Mouse (Mus musculus) spleen, adult 2 months (tissue): ENCODE results near the gene Tns3. TPM values are rescaled to one million over a fixed set of nuclear protein-coding genes. Genes with fewer than 3 reads are reported as not detected.

Source experiments
- DNase-seq, 2 experiments: peaks; one replicate each; pipeline versions ENCODE4 v3.0.0 to v3.0.0-alpha.2; 2012 to 2021; ENCODE audit warnings: low spot score in 2 of 2, low read depth in 1 of 2
- H3K27ac ChIP-seq: fragments of 200-500 bp; 2 replicates; pipeline ENCODE4 v1.5.1; 2012; ENCODE audit warnings: low read length, inconsistent platforms; ENCODE audit not compliant: insufficient read depth
- H3K27me3 ChIP-seq: fragments of 200-500 bp; 2 replicates; pipeline ENCODE4 v1.6.1; 2012; ENCODE audit warnings: mild to moderate bottlenecking, moderate library complexity, low read length, inconsistent platforms; ENCODE audit not compliant: control insufficient read depth, insufficient read depth
- H3K36me3 ChIP-seq: fragments of 200-500 bp; 2 replicates; pipeline ENCODE4 v1.6.1; 2012; ENCODE audit warnings: mild to moderate bottlenecking, low read length, inconsistent platforms; ENCODE audit not compliant: control insufficient read depth, insufficient read depth
- H3K4me1 ChIP-seq: fragments of 200-500 bp; 2 replicates; pipeline ENCODE4 v1.6.1; 2011; ENCODE audit warnings: inconsistent platforms; ENCODE audit not compliant: control insufficient read depth, insufficient read depth, insufficient read length
- H3K4me3 ChIP-seq: fragments of 200-500 bp; 2 replicates; pipeline ENCODE4 v1.5.1; 2011; ENCODE audit warnings: mild to moderate bottlenecking, inconsistent platforms; ENCODE audit not compliant: insufficient read depth, insufficient read length; ENCODE audit errors: extremely low read depth
- CTCF ChIP-seq: fragments of 200-500 bp; IDR thresholded peaks from 2 replicates; pipeline ENCODE4 v1.5.1; 2011; ENCODE audit warnings: mild to moderate bottlenecking, inconsistent platforms; ENCODE audit not compliant: insufficient read depth, insufficient read length, insufficient replicate concordance; ENCODE audit errors: extremely low read depth
- POLR2A ChIP-seq: fragments of 200-500 bp; IDR thresholded peaks from 2 replicates; pipeline ENCODE4 v1.6.1; 2011; ENCODE audit warnings: low read depth, low read length, inconsistent platforms
- WGBS: fragments of 180-500 bp; shearing (Covaris S2); methylation state at CpG from one replicate; pipeline ENCODE4 v1.1.7; 2018; 5-methylcytosine and 5-hydroxymethylcytosine counted together
- polyA plus RNA-seq: library from polyadenylated mRNA; depleted of rRNA; stranded (reverse); fragments of >200 nt; gene quantifications from 2 replicates; pipeline ENCODE4 v1.2.3, GENCODE M21; 2012

Tns3 gene
- polyA plus RNA-seq, 1 experiment = 39.7 TPM

- Histone ChIP-seq H3K27me3 (no peaks in the 10 kb centered on the region), H3K4me3 (no peak overlapping the region), H3K36me3 (peaks cover 9% of the 10 kb centered on the region), H3K4me1 (no peaks in the 10 kb centered on the region), H3K27ac (no peak overlapping the region)
- WGBS = 51% methylated on average over 6 of the region's 6 CpGs
- TF ChIP-seq POLR2A (no peak), CTCF (no peak)
- no peak for DNase-seq
Observed at GRCm38 (mm10) chr11:8488248-8488647, 176.1 kb downstream of the Tns3 start.

- Histone ChIP-seq H3K27me3 (no peaks in the 10 kb centered on the region), H3K4me3 (no peak overlapping the region), H3K27ac (no peak overlapping the region), H3K36me3 (no peaks in the 10 kb centered on the region), H3K4me1 (no peaks in the 10 kb centered on the region)
- DNase-seq = no peak
- no peak for TF ChIP-seq CTCF
- no peak for TF ChIP-seq POLR2A
- 89% methylated on average over 4 of the region's 4 CpGs for WGBS
Observed at GRCm38 (mm10) chr11:8486552-8486951, 177.8 kb downstream of the Tns3 start.

GRCm38 (mm10) chr11:8484538-8484937 lies 179.8 kb downstream of the Tns3 start:
- Histone ChIP-seq H3K27ac (no peak overlapping the region), H3K4me3 (no peak overlapping the region), H3K4me1 (no peaks in the 10 kb centered on the region), H3K36me3 (no peaks in the 10 kb centered on the region), H3K27me3 (no peaks in the 10 kb centered on the region)
- WGBS = 88% methylated on average over 4 of the region's 4 CpGs
- DNase-seq = no peak
- TF ChIP-seq POLR2A (no peak), CTCF (no peak)

GRCm38 (mm10) chr11:8482721-8483120 lies 181.6 kb downstream of the Tns3 start:
- Histone ChIP-seq H3K27ac (no peak overlapping the region), H3K27me3 (no peaks in the 10 kb centered on the region), H3K36me3 (0 out of 2 replicates have a peak, but pooled peaks cover 4% of the 10 kb centered on the region), H3K4me1 (no peaks in the 10 kb centered on the region), H3K4me3 (no peak overlapping the region)
- WGBS = 83% methylated on average over 3 of the region's 3 CpGs
- TF ChIP-seq POLR2A (no peak), CTCF (no peak)
- no peak for DNase-seq

- no peak for DNase-seq
- no peaks in the 10 kb centered on the region for H3K4me1 ChIP-seq
- 0 out of 2 replicates have a peak, but pooled peaks cover 4% of the 10 kb centered on the region for H3K36me3 ChIP-seq
- no peak for TF ChIP-seq POLR2A
- no peak overlapping the region for H3K4me3 ChIP-seq
- 84% methylated on average over 5 of the region's 5 CpGs for WGBS
- no peaks in the 10 kb centered on the region for H3K27me3 ChIP-seq
- no peak overlapping the region for H3K27ac ChIP-seq
Observed at GRCm38 (mm10) chr11:8481962-8482361, 182.4 kb downstream of the Tns3 start.

GRCm38 (mm10) chr11:8481529-8481928 lies 182.8 kb downstream of the Tns3 start:
- no peak overlapping the region for H3K4me3 ChIP-seq
- DNase-seq = no peak
- no peaks in the 10 kb centered on the region for H3K27me3 ChIP-seq
- 91% methylated on average over 6 of the region's 6 CpGs for WGBS
- H3K27ac ChIP-seq = no peak overlapping the region
- H3K36me3 ChIP-seq = 0 out of 2 replicates have a peak, but pooled peaks cover 4% of the 10 kb centered on the region
- no peak for TF ChIP-seq POLR2A
- TF ChIP-seq CTCF = no peak
- H3K4me1 ChIP-seq = no peaks in the 10 kb centered on the region

GRCm38 (mm10) chr11:8479858-8480257 lies 184.5 kb downstream of the Tns3 start:
- no peak for DNase-seq
- WGBS = 89% methylated on average over 2 of the region's 2 CpGs
- Histone ChIP-seq H3K27me3 (no peaks in the 10 kb centered on the region), H3K36me3 (0 out of 2 replicates have a peak, but pooled peaks cover 4% of the 10 kb centered on the region), H3K4me1 (no peaks in the 10 kb centered on the region), H3K4me3 (no peak overlapping the region), H3K27ac (no peak overlapping the region)
- TF ChIP-seq CTCF (no peak), POLR2A (no peak)
